Mouse (Mus musculus): ENCODE results near the gene Rap1b. TPM values are rescaled to one million over a fixed set of nuclear protein-coding genes. Genes with fewer than 3 reads are reported as not detected.
A peak's percentile ranks its signal among the peaks of the same experiment; 100 is the strongest.

Gene Rap1b
- polyA plus RNA-seq, 1 experiment: 48.8 TPM

DNA sequence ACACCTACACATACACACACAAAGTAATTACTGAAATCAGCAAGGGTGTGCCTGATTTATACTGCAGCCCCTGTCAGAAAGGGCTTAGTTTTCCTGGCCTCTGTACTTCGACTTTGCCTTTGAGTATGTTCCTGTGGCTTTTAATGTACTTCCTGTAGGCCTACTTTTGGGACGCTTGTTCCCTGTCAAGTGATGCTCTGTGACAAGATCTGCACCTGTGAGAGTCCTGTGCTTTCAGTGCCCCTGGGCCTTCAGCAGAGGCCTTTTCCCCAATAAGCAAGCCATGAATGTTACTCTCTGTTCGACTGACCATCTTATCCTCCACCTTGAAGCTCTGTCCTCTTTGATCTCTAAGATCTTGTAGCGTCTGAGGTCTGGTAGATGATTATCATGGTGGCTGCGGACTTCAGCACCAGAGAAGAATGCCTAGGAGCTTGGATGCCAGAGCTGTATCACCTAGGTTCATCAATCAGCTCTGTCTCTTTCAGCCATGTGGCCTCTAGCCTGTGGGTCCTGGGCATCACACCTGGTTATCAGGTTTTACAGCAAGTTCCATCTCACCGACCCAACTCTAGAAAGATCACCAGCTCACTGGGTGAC lies 47.3 kb downstream of the Rap1b start:
- TF ChIP-seq CTCF (IDR thresholded peaks at IDR 0.05; ENCODE audit: borderline replicate concordance, insufficient read depth, low read depth, low read length) (no peak), POLR2A (IDR thresholded peaks at IDR 0.05; ENCODE audit: borderline replicate concordance, insufficient read depth, low read length) (no peak)
- no peak for DNase-seq
- Histone ChIP-seq H3K4me1 (ENCODE audit: control insufficient read depth, insufficient read depth, low read length) (no peaks in the 10 kb centered on the region), H3K27me3 (ENCODE audit: control insufficient read depth, insufficient read depth, low read length) (no peaks in the 10 kb centered on the region), H3K4me3 (replicated peaks; ENCODE audit: insufficient read depth, low read depth, low read length) (no peak overlapping the region), H3K27ac (ENCODE audit: insufficient read depth, low read length) (no peak overlapping the region)
- WGBS: 87% methylated on average over 6 of the region's 6 CpGs

- Histone ChIP-seq H3K27ac (ENCODE audit: insufficient read depth, low read length) (no peak overlapping the region), H3K27me3 (ENCODE audit: control insufficient read depth, insufficient read depth, low read length) (no peaks in the 10 kb centered on the region), H3K4me1 (ENCODE audit: control insufficient read depth, insufficient read depth, low read length) (no peaks in the 10 kb centered on the region), H3K4me3 (replicated peaks; ENCODE audit: insufficient read depth, low read depth, low read length) (no peak overlapping the region)
- no peak for DNase-seq
- whole genome bisulfite sequencing: 73% methylated on average over 7 of the region's 7 CpGs
- TF ChIP-seq CTCF (IDR thresholded peaks at IDR 0.05; ENCODE audit: borderline replicate concordance, insufficient read depth, low read depth, low read length): no peak
Measured at GRCm38 (mm10) chr10:117797684-117798083, 48.2 kb downstream of the Rap1b start.

DNA sequence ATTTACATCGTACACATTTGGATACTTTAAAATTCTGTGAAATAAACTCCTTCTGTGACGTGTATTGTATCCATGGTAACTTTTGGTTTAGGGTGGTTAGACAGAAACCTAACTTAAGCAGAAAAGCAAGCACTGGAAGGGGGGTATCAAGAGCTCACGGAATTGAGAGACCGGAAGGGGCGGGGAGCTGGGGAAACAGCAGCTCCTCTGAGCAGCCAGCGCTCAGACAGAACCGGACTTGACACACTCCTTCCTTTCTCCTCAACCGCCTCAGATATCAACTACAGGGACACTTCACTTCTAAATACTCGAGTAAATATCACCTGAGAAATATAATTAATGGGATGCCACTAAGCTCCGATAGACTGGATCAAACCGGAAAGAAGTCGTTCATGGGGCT lies 48.7 kb downstream of the Rap1b start:
- Histone ChIP-seq H3K27me3 (ENCODE audit: control insufficient read depth, insufficient read depth, low read length) (no peaks in the 10 kb centered on the region), H3K4me1 (ENCODE audit: control insufficient read depth, insufficient read depth, low read length) (no peaks in the 10 kb centered on the region), H3K4me3 (replicated peaks; ENCODE audit: insufficient read depth, low read depth, low read length) (no peak overlapping the region), H3K27ac (ENCODE audit: insufficient read depth, low read length) (no peak overlapping the region)
- TF ChIP-seq POLR2A (IDR thresholded peaks at IDR 0.05; ENCODE audit: borderline replicate concordance, insufficient read depth, low read length) (no peak), CTCF (IDR thresholded peaks at IDR 0.05; ENCODE audit: borderline replicate concordance, insufficient read depth, low read depth, low read length) (no peak)
- no peak for DNase-seq
- WGBS: 91% methylated on average over 12 of the region's 12 CpGs

GRCm38 (mm10) chr10:117796181-117796580 lies 49.7 kb downstream of the Rap1b start:
- TF ChIP-seq POLR2A (IDR thresholded peaks at IDR 0.05; ENCODE audit: borderline replicate concordance, insufficient read depth, low read length) (no peak), CTCF (IDR thresholded peaks at IDR 0.05; ENCODE audit: borderline replicate concordance, insufficient read depth, low read depth, low read length) (peak; percentile 19; the same call in 1 of the 2 replicates)
- no peaks in the 10 kb centered on the region for H3K4me1 ChIP-seq (ENCODE audit: control insufficient read depth, insufficient read depth, low read length)
- H3K27ac ChIP-seq (ENCODE audit: insufficient read depth, low read length): no peak overlapping the region
- no peaks in the 10 kb centered on the region for H3K27me3 ChIP-seq (ENCODE audit: control insufficient read depth, insufficient read depth, low read length)
- H3K4me3 ChIP-seq (replicated peaks; ENCODE audit: insufficient read depth, low read depth, low read length): no peak overlapping the region
- no peak for DNase-seq
- 94% methylated on average over 7 of the region's 7 CpGs for WGBS

DNA sequence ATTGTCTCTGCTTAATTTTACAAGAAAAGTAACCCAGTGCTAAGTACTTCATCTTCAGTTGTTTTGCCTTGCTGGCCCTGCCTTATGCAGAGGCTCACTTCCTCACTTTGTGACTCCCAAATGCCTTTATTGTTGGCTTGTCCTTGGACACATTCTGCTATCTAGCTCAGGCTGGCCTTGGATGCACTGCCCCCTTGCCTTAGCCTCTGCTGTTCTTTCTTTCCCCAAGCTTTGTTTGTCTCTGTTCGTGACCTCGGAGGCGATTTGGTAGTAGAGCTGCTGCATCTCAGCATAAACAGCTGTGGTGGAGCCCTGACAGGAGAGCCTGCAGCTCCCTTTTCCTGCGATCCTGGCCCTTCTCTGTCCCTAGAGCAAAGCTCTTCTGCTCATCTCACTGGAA lies 50.6 kb downstream of the Rap1b start:
- Histone ChIP-seq H3K27me3 (ENCODE audit: control insufficient read depth, insufficient read depth, low read length) (no peaks in the 10 kb centered on the region), H3K27ac (ENCODE audit: insufficient read depth, low read length) (no peak overlapping the region), H3K4me3 (replicated peaks; ENCODE audit: insufficient read depth, low read depth, low read length) (no peak overlapping the region), H3K4me1 (ENCODE audit: control insufficient read depth, insufficient read depth, low read length) (no peaks in the 10 kb centered on the region)
- DNase-seq: no peak
- TF ChIP-seq CTCF (IDR thresholded peaks at IDR 0.05; ENCODE audit: borderline replicate concordance, insufficient read depth, low read depth, low read length): no peak
- no peak for TF ChIP-seq POLR2A (IDR thresholded peaks at IDR 0.05; ENCODE audit: borderline replicate concordance, insufficient read depth, low read length)
- 72% methylated on average over 4 of the region's 4 CpGs for WGBS

- no peaks in the 10 kb centered on the region for H3K4me1 ChIP-seq (ENCODE audit: control insufficient read depth, insufficient read depth, low read length)
- DNase-seq: peak in 1 of 2 experiments; percentile 12
- 62% methylated on average over 11 of the region's 11 CpGs for WGBS
- no peak overlapping the region for H3K4me3 ChIP-seq (replicated peaks; ENCODE audit: insufficient read depth, low read depth, low read length)
- TF ChIP-seq POLR2A (IDR thresholded peaks at IDR 0.05; ENCODE audit: borderline replicate concordance, insufficient read depth, low read length) (no peak), CTCF (IDR thresholded peaks at IDR 0.05; ENCODE audit: borderline replicate concordance, insufficient read depth, low read depth, low read length) (no peak)
- no peak overlapping the region for H3K27ac ChIP-seq (ENCODE audit: insufficient read depth, low read length)
- H3K27me3 ChIP-seq (ENCODE audit: control insufficient read depth, insufficient read depth, low read length): no peaks in the 10 kb centered on the region
Measured at GRCm38 (mm10) chr10:117793436-117794030, 52.3 kb downstream of the Rap1b start.

GRCm38 (mm10) chr10:117792141-117793091 lies 53.4 kb downstream of the Rap1b start, which contains the start of gene Nup107:
TSS of gene Nup107 (minus strand) at chr10:117792705.
- TF ChIP-seq CTCF (IDR thresholded peaks at IDR 0.05; ENCODE audit: borderline replicate concordance, insufficient read depth, low read depth, low read length) (no peak), POLR2A (IDR thresholded peaks at IDR 0.05; ENCODE audit: borderline replicate concordance, insufficient read depth, low read length) (peak; percentile 67)
- Histone ChIP-seq H3K4me1 (ENCODE audit: control insufficient read depth, insufficient read depth, low read length) (no peaks in the 10 kb centered on the region), H3K27me3 (ENCODE audit: control insufficient read depth, insufficient read depth, low read length) (no peaks in the 10 kb centered on the region), H3K27ac (ENCODE audit: insufficient read depth, low read length) (peak within 1 kb of the TSS; percentile 7; the same call in 1 of the 2 replicates), H3K4me3 (replicated peaks; ENCODE audit: insufficient read depth, low read depth, low read length) (peak within 1 kb of the TSS; percentile 94)
- WGBS: under 1% methylated on average over 75 of the region's 75 CpGs
- peak; percentile 100 for DNase-seq

Data from cerebellum, adult 2 months (tissue).